In genomic region chr6:40432346-40433275, GRCm38 (mm10) we compare ENCODE assay signal across 11 mouse cellular contexts. TPM values are rescaled to one million over a fixed set of nuclear protein-coding genes. Genes with fewer than 3 reads are reported as not detected.
DNase-seq lines count a peak whose midpoint lies in the region; ATAC-seq and TF ChIP-seq lines count a peak whose summit lies in the region.
"Had no signal": no experiment of that assay in that cellular context is flagged by ENCODE, and none has a peak within 500 bp of the region (broad histone marks: within the 10 kb centered on the region; RNA-seq: fewer than 3 reads in every experiment).

No protein-coding gene starts in this region.

- TF ChIP-seq CTCF in lung, postnatal 0 days (IDR thresholded peaks at IDR 0.05), result no peak

- intact Hi-C loops in left cerebral cortex, postnatal 36 days (cut with DNase I), result no loop called here

- no peaks in the 10 kb centered on the region for H3K9me3 ChIP-seq in hindbrain, embryonic 16.5 days (ENCODE audit: control insufficient read depth, low read length)
- H3K9me3 ChIP-seq in embryonic facial prominence, embryonic 10.5 days, result no peaks in the 10 kb centered on the region
- H3K9me3 ChIP-seq in lung, postnatal 0 days (ENCODE audit: low read length), result no peaks in the 10 kb centered on the region
- H3K9me3 ChIP-seq: heart, embryonic 12.5 days had no signal

- H3K27ac ChIP-seq in hindbrain, embryonic 16.5 days (ENCODE audit: low read depth, low read length), result peak overlapping the region; percentile 42; the same call in 1 of the 2 replicates
- no peak overlapping the region for H3K27ac ChIP-seq in embryonic facial prominence, embryonic 10.5 days (replicated peaks)
- no peak overlapping the region for H3K27ac ChIP-seq in lung, postnatal 0 days (ENCODE audit: low read length)

- 0 out of 2 replicates have a peak overlapping the region, but pooled peaks have one; percentile 27 for H3K4me2 ChIP-seq in hindbrain, embryonic 16.5 days (ENCODE audit: low read length)
- H3K4me2 ChIP-seq in lung, postnatal 0 days (replicated peaks; ENCODE audit: low read depth, low read length), result no peak overlapping the region
- H3K4me2 ChIP-seq: heart, embryonic 12.5 days had no signal

- peak; percentile 57 for DNase-seq in T-cell, adult 2 months (ENCODE audit: low spot score)
- peak; percentile 91 for DNase-seq in cerebellum, adult 11-12 months
- DNase-seq in left cerebral cortex, postnatal 36 days (ENCODE audit: low spot score in 2 of 2), result peak; percentile 69 to 76
- no peak for DNase-seq in urinary bladder, adult 2 months (ENCODE audit: low spot score)
- no peak for DNase-seq in embryonic facial prominence, embryonic 10.5 days (ENCODE audit: low spot score)
- DNase-seq in lung, postnatal 0 days (ENCODE audit: low spot score), result no peak
- no peak for DNase-seq in embryo, embryonic 11 days
- DNase-seq: kidney, postnatal 36 days had no signal

- no peak overlapping the region for H3K4me3 ChIP-seq in hindbrain, embryonic 16.5 days (ENCODE audit: low read length)
- H3K4me3 ChIP-seq in embryonic facial prominence, embryonic 10.5 days, result no peak overlapping the region
- no peak overlapping the region for H3K4me3 ChIP-seq in lung, postnatal 0 days (ENCODE audit: low read depth, low read length)
- H3K4me3 ChIP-seq: heart, embryonic 12.5 days had no signal

- H3K4me1 ChIP-seq in hindbrain, embryonic 16.5 days (ENCODE audit: control insufficient read depth, insufficient read depth, low read depth, low read length), result peaks cover 32% of the 10 kb centered on the region
- peaks cover 18% of the 10 kb centered on the region for H3K4me1 ChIP-seq in embryonic facial prominence, embryonic 10.5 days
- peaks cover 7% of the 10 kb centered on the region for H3K4me1 ChIP-seq in lung, postnatal 0 days (ENCODE audit: insufficient read depth, low read depth, low read length)

- H3K27me3 ChIP-seq in hindbrain, embryonic 16.5 days (replicated peaks; ENCODE audit: control insufficient read depth, insufficient read depth, low read length), result no peaks in the 10 kb centered on the region
- peaks cover 11% of the 10 kb centered on the region for H3K27me3 ChIP-seq in embryonic facial prominence, embryonic 10.5 days (replicated peaks; ENCODE audit: low read depth, poor library complexity, severe bottlenecking)
- no peaks in the 10 kb centered on the region for H3K27me3 ChIP-seq in lung, postnatal 0 days (replicated peaks; ENCODE audit: insufficient read depth, low read length)

- no peak overlapping the region for H3K9ac ChIP-seq in hindbrain, embryonic 16.5 days (ENCODE audit: low read depth, low read length)
- H3K9ac ChIP-seq in lung, postnatal 0 days (replicated peaks; ENCODE audit: low read depth), result no peak overlapping the region
- H3K9ac ChIP-seq: heart, embryonic 12.5 days had no signal

- TF ChIP-seq EP300 in lung, postnatal 0 days (IDR thresholded peaks at IDR 0.05), result no peak

- WGBS in hindbrain, embryonic 16.5 days, result 78% methylated on average over 17 of the region's 17 CpGs
- WGBS in embryonic facial prominence, embryonic 10.5 days, result 88% methylated on average over 17 of the region's 17 CpGs
- WGBS in lung, postnatal 0 days, result 84% methylated on average over 17 of the region's 17 CpGs

- 0 out of 2 replicates have a peak, but pooled peaks have one; percentile 4 for ATAC-seq in hindbrain, embryonic 16.5 days
- ATAC-seq in lung, postnatal 0 days, result no peak

- H3K36me3 ChIP-seq in hindbrain, embryonic 16.5 days (ENCODE audit: control insufficient read depth, insufficient read depth, low read length), result no peaks in the 10 kb centered on the region
- H3K36me3 ChIP-seq in embryonic facial prominence, embryonic 10.5 days (replicated peaks), result no peaks in the 10 kb centered on the region
- H3K36me3 ChIP-seq in lung, postnatal 0 days (ENCODE audit: insufficient read depth, low read length), result no peaks in the 10 kb centered on the region
- H3K36me3 ChIP-seq: heart, embryonic 12.5 days had no signal

RNA-seq across cellular contexts. Expression of gene E330009J07Rik, which starts 3.3 kb away (rescaled TPM):
- 12.8 and 16.7 TPM in 2 replicates for polyA plus RNA-seq in hindbrain, embryonic 16.5 days (2015; fragmentation: Nextera tagmentation; extraction: Ambion mirVana)
- 10 to 100 TPM; 53.2 to 58.2 TPM for total RNA-seq in left cerebral cortex, postnatal 36 days (2021)
- polyA plus RNA-seq in urinary bladder, adult 2 months (2012; rRNA removed), result 6.3 and 6.4 TPM in 2 replicates
- polyA plus RNA-seq in embryonic facial prominence, embryonic 10.5 days (2016; fragmentation: Nextera tagmentation; extraction: Ambion mirVana), result 11.2 and 15.1 TPM in 2 replicates
- 7.5 and 9.8 TPM in 2 replicates for polyA plus RNA-seq in lung, postnatal 0 days (2015; fragmentation: Nextera tagmentation; extraction: Ambion mirVana)

RNA-seq across cellular contexts. Expression of gene Wee2, which starts 6.3 kb away (rescaled TPM):
- polyA plus RNA-seq in hindbrain, embryonic 16.5 days (2015; fragmentation: Nextera tagmentation; extraction: Ambion mirVana), result 0.31 and 0.37 TPM in 2 replicates
- under 1 TPM in 1 of 2 experiments, not detected in 1; 0.18 TPM for total RNA-seq in left cerebral cortex, postnatal 36 days (2021)
- not detected in 2 replicates for polyA plus RNA-seq in urinary bladder, adult 2 months (2012; rRNA removed)
- not detected in 2 replicates for polyA plus RNA-seq in embryonic facial prominence, embryonic 10.5 days (2016; fragmentation: Nextera tagmentation; extraction: Ambion mirVana)
- polyA plus RNA-seq in lung, postnatal 0 days (2015; fragmentation: Nextera tagmentation; extraction: Ambion mirVana), result not detected in 2 replicates
- polyA plus RNA-seq: heart, embryonic 12.5 days; lung, embryonic 16.5 days had no signal

RNA-seq across cellular contexts. Expression of gene Ssbp1, which starts 38.5 kb away (rescaled TPM):
- 90.2 and 90.6 TPM in 2 replicates for polyA plus RNA-seq in hindbrain, embryonic 16.5 days (2015; fragmentation: Nextera tagmentation; extraction: Ambion mirVana)
- 10 to 100 TPM; 25.9 to 36.0 TPM for total RNA-seq in left cerebral cortex, postnatal 36 days (2021)
- polyA plus RNA-seq in urinary bladder, adult 2 months (2012; rRNA removed), result 59.9 and 69.5 TPM in 2 replicates
- polyA plus RNA-seq in embryonic facial prominence, embryonic 10.5 days (2016; fragmentation: Nextera tagmentation; extraction: Ambion mirVana), result 221 and 226 TPM in 2 replicates
- 100 and 105 TPM in 2 replicates for polyA plus RNA-seq in lung, postnatal 0 days (2015; fragmentation: Nextera tagmentation; extraction: Ambion mirVana)

RNA-seq across cellular contexts. Expression of gene Tas2r137, which starts 58.4 kb away (rescaled TPM):
- not detected in 2 replicates for polyA plus RNA-seq in hindbrain, embryonic 16.5 days (2015; fragmentation: Nextera tagmentation; extraction: Ambion mirVana)
- under 1 TPM; 0.39 TPM for total RNA-seq in left cerebral cortex, postnatal 36 days (2021)
- not detected in 2 replicates for polyA plus RNA-seq in urinary bladder, adult 2 months (2012; rRNA removed)
- polyA plus RNA-seq in embryonic facial prominence, embryonic 10.5 days (2016; fragmentation: Nextera tagmentation; extraction: Ambion mirVana), result 0.27 TPM in 1 of 2 replicates, not detected in the other
- polyA plus RNA-seq in lung, postnatal 0 days (2015; fragmentation: Nextera tagmentation; extraction: Ambion mirVana), result not detected in 2 replicates
- polyA plus RNA-seq: heart, embryonic 12.5 days; lung, embryonic 16.5 days had no signal

Comparison
In these comparisons a context has a peak if more than half of its experiments do, and no peak if none do; other contexts are left out.
1. DNase-seq: peak in T-cell, adult 2 months (single experiment), cerebellum, adult 11-12 months (single experiment) and left cerebral cortex, postnatal 36 days (2 of 2); none in urinary bladder, adult 2 months (single experiment), embryonic facial prominence, embryonic 10.5 days (single experiment), lung, postnatal 0 days (single experiment) and embryo, embryonic 11 days (single experiment).